Mouse (Mus musculus) thymus, postnatal 0 days (tissue): Measurements from ENCODE around the gene Slfnl1. TPM values are rescaled to one million over a fixed set of nuclear protein-coding genes. Genes with fewer than 3 reads are reported as not detected.
A peak's percentile ranks its signal among the peaks of the same experiment; 100 is the strongest.

Experiments
- DNase-seq: peaks from one replicate; pipeline ENCODE4 v3.0.0-alpha.2; 2015; ENCODE audit warnings: low spot score
- polyA plus RNA-seq: library from polyadenylated mRNA; unstranded; fragments of >200 nt; fragmentation: Nextera tagmentation; extraction: Ambion mirVana; gene quantifications from 2 replicates; pipeline ENCODE4 v1.2.1, GENCODE M21; 2015

Gene Slfnl1
- not detected in 2 replicates for polyA plus RNA-seq

GRCm38 (mm10) chr4:120531986-120532385 is at the start of gene Slfnl1:
Slfnl1 (plus strand) TSS chr4:120532231.
- no peak for DNase-seq

- no peak for DNase-seq
These were observed 44.3 kb upstream of the Slfnl1 start for GRCm38 (mm10) chr4:120487707-120488106.

- DNase-seq: no peak
These were observed 25.1 kb upstream of the Slfnl1 start for GRCm38 (mm10) chr4:120506955-120507354.

GRCm38 (mm10) chr4:120511203-120511602 is 20.8 kb upstream of the Slfnl1 start:
- no peak for DNase-seq

- DNase-seq: no peak
These were observed 17.7 kb upstream of the Slfnl1 start for GRCm38 (mm10) chr4:120514366-120514765.

- DNase-seq: no peak
These were observed 15.5 kb upstream of the Slfnl1 start for GRCm38 (mm10) chr4:120516491-120516890.

GRCm38 (mm10) chr4:120516907-120517306 is 15.1 kb upstream of the Slfnl1 start:
- DNase-seq: no peak

- no peak for DNase-seq
These were observed 14.7 kb upstream of the Slfnl1 start for GRCm38 (mm10) chr4:120517335-120517734.

- DNase-seq: no peak
These were observed 10.3 kb upstream of the Slfnl1 start for GRCm38 (mm10) chr4:120521761-120522160.

- DNase-seq: no peak
These were observed 9.7 kb upstream of the Slfnl1 start for GRCm38 (mm10) chr4:120522351-120522750.

- no peak for DNase-seq
These were observed 8.9 kb upstream of the Slfnl1 start for GRCm38 (mm10) chr4:120523092-120523491.

- DNase-seq: no peak
These were observed 3.9 kb upstream of the Slfnl1 start for GRCm38 (mm10) chr4:120528171-120528570.

GRCm38 (mm10) chr4:120538664-120539063 is 6.6 kb downstream of the Slfnl1 start:
- no peak for DNase-seq

GRCm38 (mm10) chr4:120544896-120545295 is 12.9 kb downstream of the Slfnl1 start:
- DNase-seq: no peak

- DNase-seq: no peak
These were observed 24.6 kb downstream of the Slfnl1 start for GRCm38 (mm10) chr4:120556592-120556991.

- no peak for DNase-seq
These were observed 33.7 kb downstream of the Slfnl1 start for GRCm38 (mm10) chr4:120565726-120566125.

- no peak for DNase-seq
These were observed 36.0 kb downstream of the Slfnl1 start for GRCm38 (mm10) chr4:120568005-120568404.

GRCm38 (mm10) chr4:120569025-120569424 is 37.0 kb downstream of the Slfnl1 start:
- DNase-seq: no peak

- peak; percentile 95 for DNase-seq
These were observed 37.7 kb downstream of the Slfnl1 start, which contains the start of gene Ctps for GRCm38 (mm10) chr4:120569486-120570437. Ctps (minus strand) TSS chr4:120570276.

GRCm38 (mm10) chr4:120570438-120571069 is 38.5 kb downstream of the Slfnl1 start:
- DNase-seq: no peak

- no peak for DNase-seq
These were observed 39.0 kb downstream of the Slfnl1 start for GRCm38 (mm10) chr4:120571070-120571464.

GRCm38 (mm10) chr4:120571691-120572090 is 39.7 kb downstream of the Slfnl1 start:
- DNase-seq: no peak
